Comparison of ENCODE assay signal across 10 mouse cellular contexts in genomic region chr12:103314640-103315361, GRCm38 (mm10). TPM values are rescaled to one million over a fixed set of nuclear protein-coding genes. Genes with fewer than 3 reads are reported as not detected.
DNase-seq lines count a peak whose midpoint lies in the region; ATAC-seq lines count a peak whose summit lies in the region.
"Had no signal": no experiment of that assay in that cellular context is flagged by ENCODE, and none has a peak within 500 bp of the region (broad histone marks: within the 10 kb centered on the region; RNA-seq: fewer than 3 reads in every experiment).

No protein-coding gene starts in this region.

- H3K27me3 ChIP-seq in kidney, embryonic 14.5 days (ENCODE audit: control insufficient read depth, insufficient read depth, low read length): peaks cover 10% of the 10 kb centered on the region
- H3K27me3 ChIP-seq in forebrain, embryonic 12.5 days: peaks cover 48% of the 10 kb centered on the region
- peaks cover 72% of the 10 kb centered on the region for H3K27me3 ChIP-seq in midbrain, embryonic 10.5 days (ENCODE audit: low read depth, poor library complexity, severe bottlenecking)

- no peak for DNase-seq in kidney, adult 18-20 months
- peak; percentile 39 for DNase-seq in R1 (ENCODE audit: low read depth, low spot score)
- DNase-seq in midbrain, embryonic 10.5 days (ENCODE audit: low spot score): peak; percentile 90
- DNase-seq in urinary bladder, postnatal 4 days (ENCODE audit: low spot score in 2 of 2): no peak
- no peak for DNase-seq in cerebellum, adult 11-12 months

- peak; percentile 51 for ATAC-seq in kidney, embryonic 14.5 days (ENCODE audit: low FRiP score, low TSS enrichment)
- peak; percentile 83 for ATAC-seq in forebrain, embryonic 12.5 days (ENCODE audit: low FRiP score)
- ATAC-seq in granulocyte monocyte progenitor cell, adult 5-6 weeks (replicated peaks; ENCODE audit: poor library complexity, severe bottlenecking): no peak

- WGBS in kidney, embryonic 14.5 days: 8% methylated on average over 25 of the region's 25 CpGs
- 2% methylated on average over 25 of the region's 25 CpGs for WGBS in forebrain, embryonic 12.5 days
- 1% methylated on average over 25 of the region's 25 CpGs for WGBS in midbrain, embryonic 10.5 days

- H3K4me2 ChIP-seq in kidney, embryonic 14.5 days (replicated peaks; ENCODE audit: low read depth, low read length): peak overlapping the region; percentile 43
- peak overlapping the region; percentile 81 for H3K4me2 ChIP-seq in forebrain, embryonic 12.5 days

- no peak overlapping the region for H3K27ac ChIP-seq in kidney, embryonic 14.5 days (ENCODE audit: low read depth, low read length)
- H3K27ac ChIP-seq in forebrain, embryonic 12.5 days: peak overlapping the region; percentile 95
- H3K27ac ChIP-seq in midbrain, embryonic 10.5 days (replicated peaks): peak overlapping the region; percentile 93

- H3K9ac ChIP-seq in kidney, embryonic 14.5 days (ENCODE audit: low read depth, low read length): no peak overlapping the region; the same call in 1 of the 2 replicates
- peak overlapping the region; percentile 65 for H3K9ac ChIP-seq in forebrain, embryonic 12.5 days

- H3K36me3 ChIP-seq in kidney, embryonic 14.5 days (ENCODE audit: control insufficient read depth, insufficient read depth, low read length): no peaks in the 10 kb centered on the region
- H3K36me3 ChIP-seq in forebrain, embryonic 12.5 days (replicated peaks): no peaks in the 10 kb centered on the region
- H3K36me3 ChIP-seq in midbrain, embryonic 10.5 days: peaks cover 37% of the 10 kb centered on the region

- peak overlapping the region; percentile 25 for H3K4me3 ChIP-seq in kidney, embryonic 14.5 days (ENCODE audit: low read length)
- H3K4me3 ChIP-seq in forebrain, embryonic 12.5 days (replicated peaks): peak overlapping the region; percentile 46
- H3K4me3 ChIP-seq in midbrain, embryonic 10.5 days: peak overlapping the region; percentile 56

- H3K4me1 ChIP-seq in kidney, embryonic 14.5 days (ENCODE audit: control insufficient read depth, insufficient read depth, low read length): peaks cover 8% of the 10 kb centered on the region; the same call in 1 of the 2 replicates
- peaks cover 60% of the 10 kb centered on the region for H3K4me1 ChIP-seq in forebrain, embryonic 12.5 days
- peaks cover 76% of the 10 kb centered on the region for H3K4me1 ChIP-seq in midbrain, embryonic 10.5 days

- H3K9me3 ChIP-seq in kidney, embryonic 14.5 days (ENCODE audit: control insufficient read depth, low read length): no peaks in the 10 kb centered on the region; the same call in 1 of the 2 replicates
- 0 out of 2 replicates have a peak, but pooled peaks cover 4% of the 10 kb centered on the region for H3K9me3 ChIP-seq in forebrain, embryonic 12.5 days
- peaks cover 7% of the 10 kb centered on the region for H3K9me3 ChIP-seq in midbrain, embryonic 10.5 days (replicated peaks)

RNA-seq across cellular contexts. Expression of gene Fam181a, which starts 4.0 kb away (rescaled TPM):
- not detected in 2 replicates for polyA plus RNA-seq in kidney, embryonic 14.5 days (2014; fragmentation: Nextera tagmentation; extraction: Ambion mirVana)
- polyA plus RNA-seq in forebrain, embryonic 12.5 days (2016; fragmentation: Nextera tagmentation; extraction: Ambion mirVana): 14.1 and 17.4 TPM in 2 replicates
- 52.7 and 54.9 TPM in 2 replicates for polyA plus RNA-seq in midbrain, embryonic 10.5 days (2016; fragmentation: Nextera tagmentation; extraction: Ambion mirVana)
- not detected in 2 replicates for total RNA-seq in granulocyte monocyte progenitor cell, adult 5-6 weeks (2014; fragmentation: Nextera tagmentation)
- total RNA-seq in granulocyte monocyte progenitor cell, adult 5-6 weeks (2017): not detected in 2 replicates
- total RNA-seq: hematopoietic stem cell, adult 5-6 weeks had no signal
- polyA plus RNA-seq: spleen, adult 2 months had no signal

RNA-seq across cellular contexts. Expression of gene Asb2, which starts 41.0 kb away (rescaled TPM):
- polyA plus RNA-seq in kidney, embryonic 14.5 days (2014; fragmentation: Nextera tagmentation; extraction: Ambion mirVana): 1.0 and 1.2 TPM in 2 replicates
- 0.56 and 0.65 TPM in 2 replicates for polyA plus RNA-seq in forebrain, embryonic 12.5 days (2016; fragmentation: Nextera tagmentation; extraction: Ambion mirVana)
- 0.53 and 0.83 TPM in 2 replicates for polyA plus RNA-seq in midbrain, embryonic 10.5 days (2016; fragmentation: Nextera tagmentation; extraction: Ambion mirVana)
- not detected in 2 replicates for total RNA-seq in granulocyte monocyte progenitor cell, adult 5-6 weeks (2014; fragmentation: Nextera tagmentation)
- total RNA-seq in granulocyte monocyte progenitor cell, adult 5-6 weeks (2017): 0.41 TPM in 1 of 2 replicates, not detected in the other
- total RNA-seq: hematopoietic stem cell, adult 5-6 weeks had no signal

Comparison
In these comparisons a context has a peak if more than half of its experiments do, and no peak if none do; other contexts are left out.
1. DNase-seq: peak in R1 (single experiment) and midbrain, embryonic 10.5 days (single experiment); none in kidney, adult 18-20 months (single experiment), urinary bladder, postnatal 4 days (0 of 2) and cerebellum, adult 11-12 months (single experiment).
2. RNA of gene Fam181a, which starts 4.0 kb away (polyA plus RNA-seq): 52.7 to 54.9 TPM in midbrain, embryonic 10.5 days and 14.1 to 17.4 TPM in forebrain, embryonic 12.5 days; not detected in kidney, embryonic 14.5 days; every median in the first group is over 10 times any median in the second.
3. Peak in every context shown above with its lines, with median percentiles within 50 percentile points of each other: H3K4me3 ChIP-seq.